Mouse (Mus musculus) adrenal gland, postnatal 25 days (tissue): Measurements from ENCODE around the gene Emc8. TPM values are rescaled to one million over a fixed set of nuclear protein-coding genes. Genes with fewer than 3 reads are reported as not detected.

ENCODE experiments used
- DNase-seq: peaks from one replicate; pipeline ENCODE4 v3.0.0; 2021; ENCODE audit warnings: mixed read lengths
- long read RNA-seq: library from polyadenylated mRNA; stranded (forward); transcript quantifications from one replicate; pipeline ENCODE4 v2.0.0, GENCODE M21; 2021
- total RNA-seq: library from RNA; stranded (reverse); gene quantifications from 2 replicates; pipeline ENCODE4 v1.2.3, GENCODE M21; 2021

Emc8 gene
- total RNA-seq = 84.6 and 90.1 TPM in 2 replicates
- long read RNA-seq, full-length matches to known transcripts = 78 of 101 reads
- long read RNA-seq, partial matches to known transcripts = 1 of 101 reads
- long read RNA-seq, other reads (novel, unspliced or antisense) = 22 of 101 reads

GRCm38 (mm10) chr8:120668374-120668905, at the start of gene Emc8:
Emc8 (minus strand) TSS chr8:120668573.
- peak; percentile 47 for DNase-seq

GRCm38 (mm10) chr8:120715996-120716680, 47.8 kb upstream of the Emc8 start:
- DNase-seq = no peak

GRCm38 (mm10) chr8:120715200-120715599, 46.8 kb upstream of the Emc8 start:
- no peak for DNase-seq

- DNase-seq = no peak
These were observed 40.8 kb upstream of the Emc8 start for GRCm38 (mm10) chr8:120709176-120709575.

- no peak for DNase-seq
These were observed 37.8 kb upstream of the Emc8 start for GRCm38 (mm10) chr8:120706193-120706592.

GRCm38 (mm10) chr8:120705163-120705562, 36.8 kb upstream of the Emc8 start:
- no peak for DNase-seq

GRCm38 (mm10) chr8:120704203-120704602, 35.8 kb upstream of the Emc8 start:
- DNase-seq = no peak

GRCm38 (mm10) chr8:120701758-120702465, 33.5 kb upstream of the Emc8 start:
- no peak for DNase-seq

- DNase-seq = no peak
These were observed 31.7 kb upstream of the Emc8 start for GRCm38 (mm10) chr8:120700053-120700452.

GRCm38 (mm10) chr8:120699565-120699964, 31.2 kb upstream of the Emc8 start:
- DNase-seq = no peak

- DNase-seq = no peak
These were observed 30.7 kb upstream of the Emc8 start for GRCm38 (mm10) chr8:120699079-120699478.

- DNase-seq = no peak
These were observed 30.1 kb upstream of the Emc8 start for GRCm38 (mm10) chr8:120698426-120698825.

GRCm38 (mm10) chr8:120697979-120698272, 29.6 kb upstream of the Emc8 start:
- DNase-seq = no peak

- DNase-seq = peak; percentile 62
These were observed 29.0 kb upstream of the Emc8 start for GRCm38 (mm10) chr8:120697154-120697978.

GRCm38 (mm10) chr8:120696401-120697153, 28.2 kb upstream of the Emc8 start:
- DNase-seq = no peak

GRCm38 (mm10) chr8:120693861-120694493, 25.6 kb upstream of the Emc8 start:
- DNase-seq = peak; percentile 36

GRCm38 (mm10) chr8:120692934-120693333, 24.6 kb upstream of the Emc8 start:
- DNase-seq = no peak

- DNase-seq = no peak
These were observed 20.1 kb upstream of the Emc8 start for GRCm38 (mm10) chr8:120688511-120688910.

- DNase-seq = no peak
These were observed 19.4 kb upstream of the Emc8 start for GRCm38 (mm10) chr8:120687786-120688185.

- no peak for DNase-seq
These were observed 18.2 kb upstream of the Emc8 start for GRCm38 (mm10) chr8:120686576-120686975.

GRCm38 (mm10) chr8:120686051-120686450, 17.7 kb upstream of the Emc8 start:
- no peak for DNase-seq
